Mouse (Mus musculus) spleen, postnatal 10 days (tissue): ENCODE measurements around the gene Zswim5.

Experiments
- DNase-seq, 2 experiments: peaks; one replicate each; pipeline ENCODE4 v3.0.0; 2021 to 2022; ENCODE audit warnings: low spot score in 2 of 2

Gene Zswim5

DNA sequence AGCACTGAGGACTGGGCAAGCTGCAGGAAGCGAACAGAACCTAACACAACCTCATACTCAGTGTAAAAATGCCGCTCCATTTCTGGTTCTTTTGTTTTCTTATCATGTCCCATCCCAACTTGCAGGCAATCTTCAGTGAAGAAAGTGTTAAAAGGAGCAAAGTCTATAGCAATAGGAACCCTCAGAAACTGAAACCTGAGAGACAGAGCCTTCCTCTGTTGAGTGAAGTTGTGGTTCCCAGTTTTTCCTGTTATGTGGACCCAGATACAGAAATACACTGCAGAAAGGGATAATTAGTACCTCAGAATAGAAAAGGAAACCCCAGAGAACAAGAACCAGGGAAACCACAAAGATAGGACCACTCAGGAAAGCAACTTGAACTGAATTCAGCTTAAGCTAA lies 36.1 kb downstream of the Zswim5 start:
- no peak for DNase-seq

- DNase-seq = no peak
These were observed 51.0 kb downstream of the Zswim5 start for GRCm38 (mm10) chr4:116928006-116928651.

DNA sequence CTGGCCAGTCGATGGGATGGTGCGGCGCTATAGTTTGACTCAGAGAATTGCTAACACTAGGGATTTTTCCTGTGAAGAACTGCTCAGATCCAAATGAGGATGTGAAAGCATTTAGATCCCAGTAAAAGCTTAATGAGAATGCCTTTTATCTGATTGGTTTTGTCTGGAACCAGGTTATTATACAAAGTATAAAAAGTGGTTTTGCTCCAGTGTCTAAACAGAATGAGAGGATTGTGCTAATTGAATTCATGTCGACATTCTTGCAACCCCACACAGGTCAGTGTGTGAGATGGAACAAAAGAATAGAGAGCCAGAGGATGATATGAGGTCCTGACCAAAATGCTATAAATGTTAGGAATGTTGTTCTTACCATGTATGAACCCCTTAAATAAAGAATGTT lies 62.4 kb downstream of the Zswim5 start:
- DNase-seq = no peak

GRCm38 (mm10) chr4:116942695-116943094 lies 65.5 kb downstream of the Zswim5 start:
- DNase-seq = no peak

DNA sequence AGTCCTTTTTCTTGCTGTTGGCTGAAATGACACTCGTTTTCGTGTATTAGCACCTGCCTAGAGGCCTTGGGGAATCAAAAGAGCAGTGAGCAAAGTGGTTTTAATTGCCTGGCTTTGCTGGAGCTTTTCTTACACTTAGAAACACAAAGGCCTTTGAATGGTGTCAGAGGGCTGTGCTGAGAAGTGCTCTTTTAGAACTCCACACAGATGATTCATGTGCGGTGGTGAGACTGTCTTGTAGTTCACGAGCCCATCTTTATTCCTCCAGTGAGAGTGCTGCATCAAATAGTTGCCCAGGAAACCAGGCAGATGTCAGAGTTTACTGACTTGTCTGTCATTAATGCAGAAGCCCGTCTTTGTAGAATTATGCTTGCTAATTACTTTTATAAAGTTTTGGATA lies 66.9 kb downstream of the Zswim5 start:
- no peak for DNase-seq

GRCm38 (mm10) chr4:116951642-116952041 lies 74.5 kb downstream of the Zswim5 start:
- no peak for DNase-seq

- no peak for DNase-seq
These were observed 77.8 kb downstream of the Zswim5 start for GRCm38 (mm10) chr4:116954951-116955350.

DNA sequence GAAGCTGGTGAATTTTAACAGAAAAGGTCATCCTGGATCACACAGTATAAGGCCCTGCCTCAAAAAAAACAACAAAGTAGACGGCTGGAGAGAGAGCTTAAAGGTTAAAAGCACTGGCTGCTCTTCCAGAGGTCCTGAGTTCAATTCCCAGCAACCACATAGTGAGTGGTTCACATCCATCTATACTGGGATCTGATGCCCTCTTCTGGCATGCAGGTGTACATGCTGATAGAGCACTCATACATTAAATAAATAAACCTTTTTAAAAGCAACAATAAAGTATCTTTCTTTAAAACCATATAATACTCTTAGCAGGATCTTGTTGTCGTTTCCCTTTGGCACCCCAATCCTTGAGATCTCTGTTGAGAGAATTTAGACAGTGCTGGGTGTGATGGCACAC lies 99.3 kb downstream of the Zswim5 start:
- DNase-seq = no peak

- no peak for DNase-seq
These were observed 108.5 kb downstream of the Zswim5 start for GRCm38 (mm10) chr4:116985681-116986080.

GRCm38 (mm10) chr4:116986400-116987121 lies 109.4 kb downstream of the Zswim5 start:
- peak in 1 of 2 experiments; percentile 78 for DNase-seq

DNA sequence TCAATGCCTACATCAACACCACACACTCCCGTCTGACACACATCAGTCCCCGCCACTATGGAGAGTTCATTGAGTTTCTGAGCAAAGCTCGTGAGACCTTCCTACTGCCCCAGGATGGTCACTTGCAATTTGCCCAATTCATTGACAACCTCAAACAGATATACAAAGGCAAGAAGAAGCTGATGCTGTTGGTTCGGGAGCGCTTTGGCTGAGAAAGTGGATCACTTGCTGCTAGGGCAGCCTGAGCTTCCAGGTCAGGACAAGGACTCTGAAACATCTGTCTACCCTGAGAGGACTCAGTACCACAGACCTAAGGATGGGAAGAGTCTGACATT lies 109.9 kb downstream of the Zswim5 start:
- DNase-seq = no peak

DNA sequence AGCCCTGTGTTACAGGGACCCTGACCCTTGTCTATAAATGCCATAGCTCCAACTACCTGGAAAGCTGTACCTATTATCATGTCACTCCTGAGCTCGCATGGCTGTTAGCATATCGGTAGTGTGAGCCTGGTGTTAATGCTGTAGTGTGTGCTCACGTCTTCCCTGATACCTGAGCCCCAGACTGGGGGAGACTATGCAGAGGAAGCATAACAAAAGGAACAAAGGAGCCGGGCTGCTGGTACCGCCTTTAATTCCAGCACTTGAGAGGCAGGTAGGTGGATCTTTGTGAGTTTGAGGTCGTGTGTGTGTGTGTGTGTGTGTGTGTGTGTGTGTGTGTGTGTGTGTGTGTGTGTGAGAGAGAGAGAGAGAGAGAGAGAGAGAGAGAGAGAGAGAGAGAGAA lies 112.6 kb downstream of the Zswim5 start:
- no peak for DNase-seq

DNA sequence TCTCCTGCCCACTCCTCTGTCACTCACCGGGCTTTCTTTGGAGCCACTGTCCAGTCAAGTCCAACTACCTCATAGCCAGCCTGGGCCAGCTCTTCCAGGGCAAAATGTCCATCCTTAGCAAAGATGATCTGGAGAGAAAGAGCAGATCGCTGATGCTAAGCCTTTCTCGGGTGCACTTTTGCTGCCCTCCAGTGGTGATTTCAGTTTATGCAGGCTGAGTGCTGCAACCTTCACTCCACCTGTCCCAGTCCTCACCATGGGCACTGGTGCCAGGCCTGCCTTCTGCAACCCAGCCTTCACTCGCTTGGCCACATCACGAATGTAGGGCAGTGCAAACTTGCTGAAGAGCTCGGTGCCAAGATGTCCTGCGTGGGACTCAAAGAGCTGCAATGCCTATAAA lies 114.2 kb downstream of the Zswim5 start:
- DNase-seq = peak; percentile 83 to 89

DNA sequence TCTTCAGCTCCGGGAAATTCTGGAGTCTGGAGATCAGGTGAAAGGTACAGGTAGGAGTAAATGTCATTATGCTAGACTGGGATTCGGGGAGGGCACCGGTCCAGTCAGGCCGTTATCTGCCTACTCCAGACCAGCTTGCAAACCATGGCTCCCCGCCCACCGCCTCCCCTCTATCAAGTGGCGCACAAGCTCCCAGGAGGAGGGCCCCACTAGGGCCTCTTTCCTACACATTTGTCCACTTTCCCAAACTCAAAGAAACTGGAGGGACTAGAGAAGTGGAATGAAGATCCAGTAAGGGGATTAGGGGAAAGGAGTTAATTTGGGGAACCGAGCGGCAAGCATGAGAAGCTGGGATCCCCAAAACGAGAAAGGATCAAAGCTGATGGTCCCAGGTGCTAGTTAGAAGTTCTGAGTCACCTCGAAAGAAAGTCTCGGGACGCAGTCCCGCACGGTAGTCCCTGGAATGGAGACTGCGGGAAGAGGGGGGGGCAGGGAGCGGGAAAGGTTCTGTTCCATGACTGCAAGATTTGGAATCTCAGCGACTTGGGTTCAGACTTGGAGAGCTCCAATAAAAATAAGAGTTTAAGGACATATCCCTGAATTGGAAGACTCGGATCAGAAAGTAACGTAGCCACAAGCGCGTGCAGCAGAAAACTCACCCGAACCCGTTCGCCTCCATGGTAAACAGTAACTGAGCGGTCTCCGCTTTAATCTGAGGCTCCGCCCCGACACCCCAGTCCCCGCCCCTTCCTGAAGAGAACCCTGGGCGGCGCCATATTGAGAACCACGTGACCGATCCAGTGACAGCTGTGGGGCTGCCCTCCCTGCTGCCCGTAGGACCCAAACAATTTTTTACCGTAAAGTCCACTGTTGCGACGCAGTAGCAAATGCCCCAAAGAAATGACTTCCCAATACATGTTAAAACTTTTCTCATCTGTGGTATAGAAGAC lies 116.8 kb downstream of the Zswim5 start, which contains the start of gene Urod:
Urod (minus strand) TSS at position 742 of the 950 bp plus-strand sequence.
- peak; percentile 93 to 98 for DNase-seq

DNA sequence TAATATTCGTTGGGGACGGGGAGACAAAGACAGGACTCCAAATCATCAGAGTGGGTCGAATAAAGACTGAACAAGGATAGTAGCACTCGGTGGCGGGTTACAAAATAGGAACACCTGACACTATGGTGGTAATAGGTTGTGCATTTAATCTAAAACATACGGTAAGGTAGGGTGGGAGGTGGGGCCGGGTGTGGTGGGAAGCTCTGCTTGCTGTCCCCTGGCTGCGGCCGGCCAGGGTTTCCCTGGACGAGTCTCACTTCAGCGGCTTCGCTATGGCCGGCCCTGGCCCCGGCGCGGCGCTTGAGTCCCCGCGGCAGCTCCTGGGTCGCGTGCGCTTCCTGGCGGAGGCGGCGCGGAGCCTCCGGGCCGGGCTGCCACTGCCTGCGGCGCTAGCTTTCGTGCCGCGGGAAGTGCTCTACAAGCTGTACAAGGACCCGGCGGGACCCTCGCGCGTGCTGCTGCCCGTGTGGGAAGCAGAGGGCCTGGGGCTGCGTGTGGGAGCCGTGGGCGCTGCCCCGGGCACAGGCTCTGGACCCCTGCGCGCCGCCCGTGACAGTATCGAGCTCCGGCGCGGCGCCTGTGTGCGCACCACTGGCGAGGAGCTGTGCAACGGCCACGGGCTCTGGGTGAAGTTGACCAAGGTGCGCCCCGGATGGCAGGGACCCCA lies 118.1 kb downstream of the Zswim5 start, which contains the start of gene Hectd3:
Hectd3 (plus strand) TSS at position 187 of the 667 bp plus-strand sequence.
- peak; percentile 68 to 71 for DNase-seq

DNA sequence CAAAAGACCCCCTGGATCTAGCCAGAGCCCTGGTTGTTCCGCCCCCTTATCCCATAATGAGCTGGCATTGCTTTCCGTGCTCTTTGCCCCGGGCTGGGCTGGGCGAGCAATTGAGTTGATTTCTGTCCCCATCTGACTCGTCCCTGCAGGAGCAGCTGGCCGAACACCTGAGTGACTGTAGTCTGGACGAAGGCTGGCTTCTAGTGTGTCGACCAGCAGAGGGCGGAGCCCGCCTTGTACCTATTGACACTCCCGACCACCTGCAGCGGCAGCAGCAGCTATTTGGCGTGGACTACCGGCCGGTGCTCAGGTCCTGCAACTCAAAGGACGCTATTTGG lies 118.6 kb downstream of the Zswim5 start:
- DNase-seq = peak; percentile 60 to 75

DNA sequence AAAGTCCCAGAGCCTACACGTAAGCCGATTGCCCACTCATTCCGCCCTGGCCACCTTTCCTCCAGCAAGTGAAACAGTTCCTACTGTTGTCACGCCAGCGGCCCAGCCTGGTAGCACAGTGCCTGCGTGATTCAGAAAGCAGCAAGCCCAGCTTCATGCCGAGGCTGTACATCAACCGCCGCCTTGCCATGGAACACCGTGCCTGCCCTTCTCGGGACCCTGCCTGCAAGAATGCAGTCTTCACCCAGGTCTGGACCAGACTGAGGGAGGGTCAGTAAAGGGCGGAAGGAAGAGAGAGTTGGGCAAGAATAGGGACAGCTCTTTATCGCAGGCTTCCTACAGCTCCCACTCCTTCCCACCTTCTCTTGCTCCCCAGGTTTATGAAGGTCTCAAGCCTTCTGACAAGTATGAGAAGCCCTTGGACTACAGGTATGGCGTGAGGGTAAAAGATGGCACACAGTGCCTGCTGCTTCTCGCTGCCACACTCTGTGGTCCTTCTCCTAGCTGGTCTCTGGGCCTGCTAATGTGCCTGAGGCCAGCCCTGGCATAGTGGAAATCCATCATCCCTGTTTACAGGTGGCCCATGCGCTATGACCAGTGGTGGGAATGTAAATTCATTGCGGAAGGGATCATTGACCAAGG lies 122.5 kb downstream of the Zswim5 start:
- DNase-seq = no peak

GRCm38 (mm10) chr4:117001957-117002356 lies 124.8 kb downstream of the Zswim5 start:
- no peak for DNase-seq

- peak in 1 of 2 experiments; percentile 60 for DNase-seq
These were observed 125.7 kb downstream of the Zswim5 start for GRCm38 (mm10) chr4:117002543-117003521.

- DNase-seq = peak in 1 of 2 experiments; percentile 44
These were observed 127.5 kb downstream of the Zswim5 start for GRCm38 (mm10) chr4:117004649-117005048.
